Mouse (Mus musculus) erythroblast, embryonic 14.5 days (primary cell): ENCODE measurements around the gene Hes3.

Source experiments
- GATA1 ChIP-seq: IDR thresholded peaks from 2 replicates; pipeline ENCODE4 v1.6.1; 2012; ENCODE audit warnings: low read length, inconsistent platforms, mixed read lengths
- TAL1 ChIP-seq: IDR thresholded peaks from 3 replicates; pipeline ENCODE4 v1.6.1; 2012; ENCODE audit warnings: low read length, inconsistent platforms, mixed read lengths

GRCm38 (mm10) chr4:152307542-152307941, 16.1 kb upstream of the Hes3 start:
- TF ChIP-seq GATA1 (no peak), TAL1 (no peak)
